Mouse (Mus musculus) lung, embryonic 16.5 days (tissue): ENCODE results near the gene Rex1bd. TPM values are rescaled to one million over a fixed set of nuclear protein-coding genes. Genes with fewer than 3 reads are reported as not detected.

ENCODE experiments used
- ATAC-seq: fragments of 200-750 bp; cut with Nextera tagmentation; 2 replicates; pipeline ENCODE4 v1.8.0; 2017; ENCODE audit warnings: low read depth, mild to moderate bottlenecking, moderate library complexity
- H3K27ac ChIP-seq: fragments of 300-500 bp; sonication (generic); 2 replicates; pipeline ENCODE4 v1.5.1; 2014; ENCODE audit warnings: mild to moderate bottlenecking, control low read depth, low read length
- H3K27me3 ChIP-seq: fragments of 300-500 bp; sonication (generic); 2 replicates; pipeline ENCODE4 v1.6.1; 2014; ENCODE audit warnings: low read depth, low read length, mixed read lengths; ENCODE audit not compliant: control insufficient read depth, insufficient read depth
- H3K36me3 ChIP-seq: fragments of 300-500 bp; sonication (generic); 2 replicates; pipeline ENCODE4 v1.6.1; 2014; ENCODE audit warnings: low read length; ENCODE audit not compliant: control insufficient read depth, insufficient read depth
- H3K4me1 ChIP-seq: fragments of 300-500 bp; sonication (generic); replicated peaks from 2 replicates; pipeline ENCODE4 v1.6.1; 2014; ENCODE audit warnings: low read length, mixed read lengths; ENCODE audit not compliant: control insufficient read depth, insufficient read depth
- H3K4me2 ChIP-seq: fragments of 300-500 bp; sonication (generic); 2 replicates; pipeline ENCODE4 v1.6.1; 2014; ENCODE audit warnings: low read depth, low read length, control low read depth
- H3K4me3 ChIP-seq: fragments of 300-500 bp; sonication (generic); 2 replicates; pipeline ENCODE4 v1.5.1; 2014; ENCODE audit warnings: mild to moderate bottlenecking, low read length, control low read depth
- H3K9ac ChIP-seq: fragments of 300-500 bp; sonication (generic); 2 replicates; pipeline ENCODE4 v1.6.1; 2014; ENCODE audit warnings: low read length, control low read depth
- H3K9me3 ChIP-seq: fragments of 300-500 bp; sonication (generic); 2 replicates; pipeline ENCODE4 v1.6.1; 2016; ENCODE audit warnings: low read length; ENCODE audit not compliant: control insufficient read depth
- WGBS: fragments of 180-500 bp; shearing (Covaris S2); extraction: QIAGEN DNeasy Blood & Tissue Kit; methylation state at CpG from one replicate; pipeline ENCODE4 v1.1.7; 2014; 5-methylcytosine and 5-hydroxymethylcytosine counted together
- polyA plus RNA-seq: library from polyadenylated mRNA; unstranded; fragments of >200 nt; fragmentation: Nextera tagmentation; extraction: Ambion mirVana; gene quantifications from 2 replicates; pipeline ENCODE4 v1.2.1, GENCODE M21; 2015

Rex1bd gene
- polyA plus RNA-seq, 1 experiment from 2014 or later: 125 TPM

DNA sequence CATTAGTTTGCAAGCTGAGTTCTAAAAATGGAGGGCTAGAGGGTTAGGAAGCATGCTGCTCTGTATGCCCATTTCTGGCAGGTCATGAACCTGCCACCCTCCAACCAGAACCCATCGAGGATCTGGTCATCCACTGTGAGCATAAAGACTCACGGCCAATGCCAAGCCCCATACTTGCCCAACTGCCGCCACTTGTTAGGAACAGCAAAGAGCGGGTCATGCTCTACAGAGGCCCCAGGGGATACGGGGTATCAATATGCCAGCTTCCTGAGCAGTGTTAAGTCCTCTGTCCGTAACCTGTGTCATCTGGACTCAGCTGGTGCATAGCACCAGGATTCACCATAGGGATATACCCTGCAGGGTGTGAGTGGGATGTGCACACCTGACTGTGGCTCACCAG lies 42.4 kb downstream of the Rex1bd start:
- no peak for ATAC-seq
- 89% methylated on average over 6 of the region's 6 CpGs for WGBS
- H3K4me2 ChIP-seq: no peak overlapping the region
- H3K27me3 ChIP-seq: no peaks in the 10 kb centered on the region
- peaks cover 8% of the 10 kb centered on the region; the same call in 1 of the 2 replicates for H3K36me3 ChIP-seq
- H3K9ac ChIP-seq: no peak overlapping the region
- peaks cover 24% of the 10 kb centered on the region for H3K4me1 ChIP-seq
- no peaks in the 10 kb centered on the region for H3K9me3 ChIP-seq
- no peak overlapping the region for H3K4me3 ChIP-seq
- no peak overlapping the region for H3K27ac ChIP-seq

GRCm38 (mm10) chr8:70463306-70463705 lies 43.2 kb downstream of the Rex1bd start:
- no peak overlapping the region for H3K27ac ChIP-seq
- 67% methylated on average over 4 of the region's 4 CpGs for WGBS
- no peaks in the 10 kb centered on the region for H3K9me3 ChIP-seq
- H3K36me3 ChIP-seq: peaks cover 8% of the 10 kb centered on the region; the same call in 1 of the 2 replicates
- no peak overlapping the region for H3K4me3 ChIP-seq
- no peak overlapping the region for H3K9ac ChIP-seq
- H3K27me3 ChIP-seq: no peaks in the 10 kb centered on the region
- no peak overlapping the region for H3K4me2 ChIP-seq
- H3K4me1 ChIP-seq: peaks cover 15% of the 10 kb centered on the region
- ATAC-seq: no peak

DNA sequence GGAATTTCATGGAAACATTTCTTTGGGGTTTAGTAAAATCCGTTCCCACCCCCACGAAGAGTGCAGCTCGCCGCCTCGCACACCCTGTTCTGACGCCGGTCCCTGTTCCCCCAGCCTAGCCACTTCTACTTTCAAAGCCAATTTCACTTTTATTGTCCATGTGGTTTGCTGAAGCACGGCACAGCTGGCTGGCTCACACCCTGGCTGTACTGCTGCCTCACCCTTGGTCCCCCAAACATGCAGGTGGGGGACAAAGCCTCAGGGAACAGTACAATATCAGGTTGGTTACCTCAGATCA lies 44.1 kb downstream of the Rex1bd start:
- Histone ChIP-seq H3K27me3 (no peaks in the 10 kb centered on the region), H3K4me3 (no peak overlapping the region), H3K9ac (no peak overlapping the region), H3K36me3 (peaks cover 8% of the 10 kb centered on the region; the same call in 1 of the 2 replicates), H3K27ac (no peak overlapping the region), H3K4me1 (peaks cover 9% of the 10 kb centered on the region), H3K9me3 (no peaks in the 10 kb centered on the region), H3K4me2 (no peak overlapping the region)
- ATAC-seq: no peak
- WGBS: 92% methylated on average over 8 of the region's 8 CpGs

DNA sequence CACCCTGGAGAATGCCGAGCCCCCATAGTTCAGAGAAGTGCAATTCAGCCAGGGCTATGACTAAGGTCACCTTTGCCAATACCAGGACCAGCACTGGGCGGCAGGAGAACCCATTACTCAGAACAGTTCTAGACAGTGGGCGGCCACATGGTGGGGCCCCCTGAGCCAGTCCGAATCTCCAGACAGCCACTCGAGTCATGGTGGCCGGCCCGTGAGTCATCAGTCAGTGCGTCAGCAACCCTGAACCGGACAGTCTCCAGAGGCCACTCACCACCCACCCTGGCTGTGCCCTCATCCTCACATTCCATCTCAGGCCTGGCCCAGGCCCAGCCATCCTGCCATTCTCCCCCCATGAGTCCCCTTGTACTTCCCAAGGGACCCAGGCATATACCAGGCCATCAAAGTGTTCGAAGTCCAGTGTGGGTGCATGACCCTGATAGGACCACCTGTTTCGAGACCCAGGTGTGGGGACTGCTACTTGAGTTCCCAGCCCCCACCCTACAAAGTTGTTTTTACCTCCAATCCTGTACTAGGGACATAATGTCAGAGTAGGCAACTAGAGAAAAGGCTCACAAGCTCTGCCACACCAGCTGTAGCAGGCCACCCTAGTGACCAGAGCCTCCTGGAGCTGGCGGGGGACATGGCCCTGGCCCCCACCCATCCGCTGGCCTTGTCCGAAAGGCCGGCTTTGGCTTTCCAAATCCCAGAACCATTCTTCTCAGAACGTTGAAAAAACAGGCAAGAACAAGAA lies 44.6 kb downstream of the Rex1bd start:
- Histone ChIP-seq H3K9me3 (no peaks in the 10 kb centered on the region), H3K36me3 (peaks cover 8% of the 10 kb centered on the region; the same call in 1 of the 2 replicates), H3K4me1 (peaks cover 6% of the 10 kb centered on the region), H3K9ac (no peak overlapping the region), H3K4me3 (no peak overlapping the region), H3K4me2 (no peak overlapping the region), H3K27ac (no peak overlapping the region), H3K27me3 (no peaks in the 10 kb centered on the region)
- ATAC-seq: no peak
- WGBS: 77% methylated on average over 16 of the region's 16 CpGs

- Histone ChIP-seq H3K27ac (no peak overlapping the region), H3K27me3 (no peaks in the 10 kb centered on the region), H3K4me3 (no peak overlapping the region), H3K9me3 (no peaks in the 10 kb centered on the region), H3K4me1 (0 out of 2 replicates have a peak, but pooled peaks cover 5% of the 10 kb centered on the region), H3K36me3 (peaks cover 2% of the 10 kb centered on the region; the same call in 1 of the 2 replicates), H3K4me2 (no peak overlapping the region), H3K9ac (no peak overlapping the region)
- no peak for ATAC-seq
- 72% methylated on average over 9 of the region's 9 CpGs for WGBS
Measured at GRCm38 (mm10) chr8:70460606-70461005, 45.9 kb downstream of the Rex1bd start.

- Histone ChIP-seq H3K9ac (no peak overlapping the region), H3K9me3 (no peaks in the 10 kb centered on the region), H3K4me3 (no peak overlapping the region), H3K4me2 (no peak overlapping the region), H3K36me3 (0 out of 2 replicates have a peak, but pooled peaks cover 2% of the 10 kb centered on the region), H3K4me1 (0 out of 2 replicates have a peak, but pooled peaks cover 5% of the 10 kb centered on the region), H3K27me3 (no peaks in the 10 kb centered on the region), H3K27ac (no peak overlapping the region)
- WGBS: 79% methylated on average over 5 of the region's 5 CpGs
- ATAC-seq: no peak
Measured at GRCm38 (mm10) chr8:70460199-70460598, 46.4 kb downstream of the Rex1bd start.

- 95% methylated on average over 2 of the region's 2 CpGs for WGBS
- Histone ChIP-seq H3K4me1 (0 out of 2 replicates have a peak, but pooled peaks cover 5% of the 10 kb centered on the region), H3K36me3 (0 out of 2 replicates have a peak, but pooled peaks cover 2% of the 10 kb centered on the region), H3K27me3 (no peaks in the 10 kb centered on the region), H3K4me2 (no peak overlapping the region), H3K9ac (no peak overlapping the region), H3K4me3 (no peak overlapping the region), H3K9me3 (no peaks in the 10 kb centered on the region), H3K27ac (no peak overlapping the region)
- ATAC-seq: no peak
Measured at GRCm38 (mm10) chr8:70459636-70460035, 46.9 kb downstream of the Rex1bd start.

DNA sequence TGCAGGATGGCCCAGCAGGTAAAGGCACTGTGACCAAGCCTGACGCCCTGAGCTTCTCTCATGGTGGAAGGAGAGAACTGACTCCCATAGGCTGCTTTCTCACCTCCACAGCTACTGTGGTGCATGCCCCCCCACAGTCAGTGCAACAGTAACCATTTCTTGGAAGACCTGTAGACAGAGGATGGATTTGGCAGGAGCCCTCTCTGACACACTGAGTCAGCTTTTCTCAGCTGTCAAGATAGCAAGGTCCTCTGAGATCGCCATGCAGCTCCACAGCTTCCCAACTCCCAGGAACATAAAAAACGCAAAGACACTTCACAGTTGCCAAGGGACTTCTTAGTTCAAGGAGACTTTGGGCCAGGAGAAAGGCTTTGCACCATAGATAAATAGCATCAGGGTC lies 48.1 kb downstream of the Rex1bd start:
- Histone ChIP-seq H3K27me3 (no peaks in the 10 kb centered on the region), H3K36me3 (0 out of 2 replicates have a peak, but pooled peaks cover 2% of the 10 kb centered on the region), H3K4me1 (0 out of 2 replicates have a peak, but pooled peaks cover 3% of the 10 kb centered on the region), H3K4me2 (no peak overlapping the region), H3K9me3 (no peaks in the 10 kb centered on the region), H3K4me3 (no peak overlapping the region), H3K27ac (no peak overlapping the region), H3K9ac (no peak overlapping the region)
- WGBS: 80% methylated on average over 3 of the region's 3 CpGs
- ATAC-seq: no peak

- H3K36me3 ChIP-seq: 0 out of 2 replicates have a peak, but pooled peaks cover 2% of the 10 kb centered on the region
- H3K27me3 ChIP-seq: no peaks in the 10 kb centered on the region
- H3K4me2 ChIP-seq: no peak overlapping the region
- no peak overlapping the region for H3K27ac ChIP-seq
- no peak overlapping the region for H3K4me3 ChIP-seq
- 82% methylated on average over 6 of the region's 6 CpGs for WGBS
- ATAC-seq: no peak
- no peaks in the 10 kb centered on the region for H3K4me1 ChIP-seq
- no peak overlapping the region for H3K9ac ChIP-seq
- H3K9me3 ChIP-seq: no peaks in the 10 kb centered on the region
Measured at GRCm38 (mm10) chr8:70457882-70458281, 48.7 kb downstream of the Rex1bd start.
